Mouse (Mus musculus): ENCODE data around the gene Vim. TPM values are rescaled to one million over a fixed set of nuclear protein-coding genes. Genes with fewer than 3 reads are reported as not detected.

Vim gene
- 183 and 240 TPM in 2 replicates for polyA plus RNA-seq (2016; fragmentation: Nextera tagmentation; extraction: Ambion mirVana)

DNA sequence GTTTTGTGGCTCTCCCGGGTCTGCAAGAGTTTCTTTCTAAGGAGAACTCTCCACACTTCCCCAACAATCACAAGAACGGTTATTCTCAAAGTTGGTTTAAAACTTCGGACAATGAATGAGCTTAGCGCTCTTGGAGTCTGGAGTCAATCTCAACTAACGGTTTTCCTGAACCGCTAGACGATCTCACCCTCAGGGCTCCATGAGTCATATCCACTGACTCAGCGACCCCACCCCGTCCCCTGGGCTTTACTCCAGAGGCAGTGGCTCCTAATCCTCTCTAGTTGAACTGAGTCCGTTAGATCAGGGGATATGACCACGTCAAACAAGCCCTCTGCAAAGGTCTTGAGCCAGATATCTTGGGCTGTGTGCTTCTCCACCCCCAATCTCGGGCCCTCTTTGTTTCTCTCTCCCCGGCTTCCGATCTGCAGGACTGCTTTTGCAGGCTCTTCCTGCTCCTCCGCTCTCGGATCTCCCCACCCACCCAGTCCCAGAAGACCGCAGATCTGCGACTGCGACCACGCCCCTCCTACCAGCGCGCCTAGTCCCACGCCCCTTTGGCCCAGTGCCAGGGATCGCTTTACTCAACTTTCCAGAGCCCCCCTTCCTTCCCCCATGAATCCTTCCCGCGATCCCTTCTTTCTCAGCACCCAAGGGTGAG is at the start of gene Vim:
Gene Vim, plus strand, starts transcription at position 520 of the 658 bp plus-strand sequence.
- peaks cover 21% of the 10 kb centered on the region for H3K36me3 ChIP-seq
- H3K4me1 ChIP-seq, result peaks cover 33% of the 10 kb centered on the region
- no peaks in the 10 kb centered on the region for H3K9me3 ChIP-seq (replicated peaks)
- peak within 1 kb of the TSS; percentile 91 for H3K27ac ChIP-seq
- H3K4me3 ChIP-seq, result peak within 1 kb of the TSS; percentile 73
- peak; percentile 94 for DNase-seq (ENCODE audit: low spot score)
- H3K27me3 ChIP-seq (ENCODE audit: low read depth, poor library complexity, severe bottlenecking), result no peaks in the 10 kb centered on the region
- under 1% methylated on average over 26 of the region's 26 CpGs for WGBS

DNA sequence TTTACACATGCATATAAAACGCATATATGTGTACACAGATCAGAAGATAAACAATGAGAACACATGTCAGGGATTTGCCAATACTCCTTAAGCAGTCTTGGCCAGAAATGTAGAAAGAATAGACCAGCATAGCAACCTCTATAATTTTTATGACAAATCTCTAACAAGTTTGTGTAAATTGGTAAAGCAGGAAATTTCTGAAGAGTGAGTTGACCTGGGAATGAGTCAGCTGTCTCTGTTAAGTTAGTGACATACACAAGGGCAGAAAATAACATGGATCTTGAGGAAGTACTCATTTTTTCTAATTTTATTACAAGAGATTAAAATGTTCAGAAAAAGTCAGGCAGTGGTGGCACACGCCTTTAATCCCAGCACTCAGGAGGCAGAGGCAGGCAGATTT is 47.5 kb upstream of the Vim start:
- H3K4me1 ChIP-seq, result no peaks in the 10 kb centered on the region
- no peaks in the 10 kb centered on the region for H3K36me3 ChIP-seq
- H3K9me3 ChIP-seq (replicated peaks), result no peaks in the 10 kb centered on the region
- no peak for DNase-seq (ENCODE audit: low spot score)
- H3K27ac ChIP-seq, result no peak overlapping the region
- WGBS, result 88% methylated on average over 2 of the region's 2 CpGs
- H3K27me3 ChIP-seq (ENCODE audit: low read depth, poor library complexity, severe bottlenecking), result no peaks in the 10 kb centered on the region
- no peak overlapping the region for H3K4me3 ChIP-seq

DNA sequence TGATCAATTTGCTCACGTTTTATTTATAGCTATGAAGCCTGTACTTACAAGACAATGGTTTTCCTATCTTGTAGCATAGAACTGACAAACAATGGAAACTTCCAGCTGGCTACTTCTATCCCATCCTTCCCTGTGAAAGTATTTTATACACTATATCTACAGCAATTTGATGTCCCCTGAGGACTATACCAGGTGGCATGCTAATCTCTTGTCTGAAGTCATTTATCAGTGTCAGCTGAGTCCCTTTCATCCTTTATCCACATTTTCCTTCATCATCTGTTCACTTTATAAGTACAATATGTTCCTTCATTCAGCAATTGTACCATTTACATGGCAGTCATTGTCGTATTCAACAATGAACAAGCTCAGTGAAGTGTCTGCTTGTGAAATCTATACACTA is 46.6 kb upstream of the Vim start:
- 73% methylated on average over 2 of the region's 2 CpGs for WGBS
- H3K27ac ChIP-seq, result no peak overlapping the region
- no peaks in the 10 kb centered on the region for H3K4me1 ChIP-seq
- no peak for DNase-seq (ENCODE audit: low spot score)
- H3K27me3 ChIP-seq (ENCODE audit: low read depth, poor library complexity, severe bottlenecking), result no peaks in the 10 kb centered on the region
- no peaks in the 10 kb centered on the region for H3K36me3 ChIP-seq
- H3K4me3 ChIP-seq, result no peak overlapping the region
- no peaks in the 10 kb centered on the region for H3K9me3 ChIP-seq (replicated peaks)

DNA sequence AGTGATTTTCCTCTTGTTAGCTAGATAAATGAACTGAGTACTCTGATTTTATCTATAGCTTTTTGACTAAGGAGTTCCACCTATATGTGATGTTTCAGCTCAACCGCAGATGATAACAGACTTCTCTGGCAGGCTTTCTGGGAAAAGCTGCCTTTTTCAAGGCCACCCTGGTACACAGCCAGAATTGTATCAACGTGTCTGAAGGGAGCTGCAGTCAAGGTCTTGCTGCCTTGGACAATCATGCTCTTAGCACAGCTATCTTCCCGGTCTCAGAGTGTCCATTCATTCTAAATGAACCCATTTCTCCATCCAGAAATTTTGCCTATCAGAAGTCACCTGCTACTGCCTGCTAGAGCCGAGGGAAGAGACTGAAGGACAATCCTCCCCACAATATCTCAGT is 46.2 kb upstream of the Vim start:
- 87% methylated on average over 4 of the region's 4 CpGs for WGBS
- H3K36me3 ChIP-seq, result no peaks in the 10 kb centered on the region
- no peaks in the 10 kb centered on the region for H3K27me3 ChIP-seq (ENCODE audit: low read depth, poor library complexity, severe bottlenecking)
- H3K4me1 ChIP-seq, result no peaks in the 10 kb centered on the region
- no peak for DNase-seq (ENCODE audit: low spot score)
- H3K9me3 ChIP-seq (replicated peaks), result no peaks in the 10 kb centered on the region
- no peak overlapping the region for H3K27ac ChIP-seq
- no peak overlapping the region for H3K4me3 ChIP-seq

DNA sequence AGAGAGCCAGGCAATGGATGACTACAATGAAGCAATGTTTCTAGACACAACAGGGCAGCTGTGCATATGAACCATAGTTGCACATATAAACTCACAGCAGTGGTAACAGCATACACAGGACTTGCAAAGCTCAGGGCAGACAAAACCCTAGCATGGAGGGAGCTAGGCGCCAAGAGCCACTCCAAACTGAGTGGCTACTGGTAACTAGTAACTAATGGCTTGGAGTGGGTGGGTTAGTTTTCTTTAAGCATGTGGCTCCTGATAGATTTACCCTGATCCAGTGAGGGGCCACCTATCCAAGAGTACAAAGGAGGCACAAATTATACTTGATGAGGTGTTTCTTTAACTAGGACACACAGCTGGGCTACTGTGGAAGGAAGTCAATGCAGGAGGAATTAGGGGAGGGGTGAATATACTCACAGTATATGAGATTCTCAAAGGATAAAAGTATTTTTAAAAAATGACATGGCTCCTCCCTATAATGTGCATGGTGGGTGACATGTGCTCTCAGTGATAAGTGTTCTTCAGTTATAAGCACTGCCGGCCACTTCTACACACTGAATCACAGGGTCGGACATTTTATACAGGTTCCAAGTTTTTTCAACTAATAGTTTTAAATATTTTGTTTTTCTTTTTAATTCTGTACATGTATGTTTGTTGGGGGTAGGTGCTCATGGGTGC is 44.3 kb upstream of the Vim start:
- no peak overlapping the region for H3K4me3 ChIP-seq
- no peaks in the 10 kb centered on the region for H3K4me1 ChIP-seq
- DNase-seq (ENCODE audit: low spot score), result no peak
- no peak overlapping the region for H3K27ac ChIP-seq
- H3K36me3 ChIP-seq, result no peaks in the 10 kb centered on the region
- 92% methylated on average over 3 of the region's 3 CpGs for WGBS
- no peaks in the 10 kb centered on the region for H3K27me3 ChIP-seq (ENCODE audit: low read depth, poor library complexity, severe bottlenecking)
- H3K9me3 ChIP-seq (replicated peaks), result no peaks in the 10 kb centered on the region

DNA sequence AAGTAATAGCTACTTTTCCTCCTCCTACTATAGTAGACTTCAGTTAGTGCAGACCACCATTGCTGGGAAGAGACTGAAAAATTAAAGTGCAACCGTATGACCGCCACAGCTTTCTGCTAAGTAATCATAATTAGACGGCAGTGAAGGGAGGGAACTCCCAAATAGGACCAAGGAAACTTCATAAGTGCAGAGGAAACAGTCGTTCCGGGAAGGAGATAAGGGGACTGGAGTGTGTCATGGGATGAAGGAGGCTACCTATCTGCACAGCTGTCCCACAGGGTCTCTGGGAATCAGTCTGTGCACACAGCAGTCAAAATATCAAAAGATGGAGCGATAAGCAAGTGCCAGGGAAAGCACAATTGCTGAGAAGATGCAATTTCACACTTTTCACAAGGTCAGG is 43.1 kb upstream of the Vim start:
- H3K9me3 ChIP-seq (replicated peaks), result no peaks in the 10 kb centered on the region
- no peaks in the 10 kb centered on the region for H3K4me1 ChIP-seq
- no peak for DNase-seq (ENCODE audit: low spot score)
- WGBS, result 92% methylated on average over 6 of the region's 6 CpGs
- no peaks in the 10 kb centered on the region for H3K27me3 ChIP-seq (ENCODE audit: low read depth, poor library complexity, severe bottlenecking)
- no peak overlapping the region for H3K4me3 ChIP-seq
- H3K36me3 ChIP-seq, result no peaks in the 10 kb centered on the region
- no peak overlapping the region for H3K27ac ChIP-seq

DNA sequence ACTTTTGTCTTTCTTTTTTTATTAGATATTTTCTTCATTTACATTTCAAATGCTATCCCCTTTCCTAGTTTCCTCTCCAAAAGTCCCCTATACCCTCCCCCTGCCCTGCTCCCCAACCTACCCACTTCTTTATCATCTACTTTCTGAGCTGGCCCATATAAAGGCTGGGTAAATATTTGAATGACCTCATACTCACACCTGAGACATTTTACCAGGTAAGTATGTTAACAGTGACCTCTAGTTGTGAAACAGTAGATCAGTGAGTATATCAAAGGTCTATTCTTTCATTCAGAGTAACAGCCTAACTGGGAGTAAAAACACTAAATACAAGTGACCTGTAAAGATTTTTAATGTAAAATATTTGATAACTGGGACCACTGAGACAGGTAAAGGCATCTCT is 37.0 kb upstream of the Vim start:
- Histone ChIP-seq H3K27ac (no peak overlapping the region), H3K4me3 (no peak overlapping the region), H3K9me3 (replicated peaks) (no peaks in the 10 kb centered on the region), H3K36me3 (no peaks in the 10 kb centered on the region), H3K27me3 (ENCODE audit: low read depth, poor library complexity, severe bottlenecking) (no peaks in the 10 kb centered on the region), H3K4me1 (no peaks in the 10 kb centered on the region)
- no peak for DNase-seq (ENCODE audit: low spot score)

DNA sequence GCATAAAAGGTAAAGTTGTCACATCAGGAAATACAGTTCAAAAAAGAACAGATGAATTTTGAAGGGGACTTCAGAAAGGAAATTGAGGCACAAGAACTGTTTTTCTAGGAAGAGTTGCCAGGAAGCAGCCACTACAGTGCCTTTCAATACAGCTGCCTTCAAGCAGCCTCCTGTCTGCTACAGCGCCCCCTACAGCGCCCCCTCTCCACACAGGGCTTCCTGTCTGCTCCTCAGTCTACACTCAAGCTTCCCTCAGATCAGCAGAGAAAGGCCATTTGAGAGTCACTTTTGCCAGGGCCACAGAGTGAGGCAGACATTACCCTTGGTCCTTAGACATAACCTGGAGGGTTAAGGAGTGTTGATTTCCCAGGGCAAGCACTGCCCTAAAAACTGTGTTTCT is 36.0 kb upstream of the Vim start:
- DNase-seq (ENCODE audit: low spot score), result no peak
- WGBS, result 20% methylated on average over 2 of the region's 2 CpGs
- no peak overlapping the region for H3K4me3 ChIP-seq

DNA sequence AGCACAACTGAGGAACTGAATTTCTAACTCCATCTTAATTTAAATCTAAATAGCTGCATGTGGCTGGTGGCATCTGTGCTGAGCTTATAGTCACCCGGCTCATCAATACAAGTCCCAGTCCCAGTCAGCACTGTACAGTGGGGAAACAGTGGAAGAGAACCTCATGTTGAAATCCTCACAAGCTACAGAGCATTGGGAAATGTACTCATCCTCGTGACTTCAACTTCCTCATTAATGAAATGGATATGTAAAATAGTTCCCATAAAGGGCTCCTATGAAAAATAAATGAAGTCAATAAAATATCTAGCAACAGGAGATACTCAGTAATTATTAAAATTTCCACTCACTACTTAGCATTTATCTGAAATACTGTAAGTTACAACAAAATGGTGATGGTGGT is 35.5 kb upstream of the Vim start:
- no peak for DNase-seq (ENCODE audit: low spot score)
- WGBS, result 83% methylated on average over 2 of the region's 2 CpGs
- H3K4me3 ChIP-seq, result no peak overlapping the region
- no peaks in the 10 kb centered on the region for H3K27me3 ChIP-seq (ENCODE audit: low read depth, poor library complexity, severe bottlenecking)
- H3K36me3 ChIP-seq, result no peaks in the 10 kb centered on the region
- H3K4me1 ChIP-seq, result peaks cover 3% of the 10 kb centered on the region; the same call in 1 of the 2 replicates
- no peaks in the 10 kb centered on the region for H3K9me3 ChIP-seq (replicated peaks)
- H3K27ac ChIP-seq, result no peak overlapping the region

More for the DNA sequence above, 36.0 kb upstream of the Vim start:
- Histone ChIP-seq H3K36me3 (no peaks in the 10 kb centered on the region), H3K9me3 (replicated peaks) (no peaks in the 10 kb centered on the region), H3K27ac (no peak overlapping the region), H3K27me3 (ENCODE audit: low read depth, poor library complexity, severe bottlenecking) (no peaks in the 10 kb centered on the region), H3K4me1 (no peaks in the 10 kb centered on the region)

DNA sequence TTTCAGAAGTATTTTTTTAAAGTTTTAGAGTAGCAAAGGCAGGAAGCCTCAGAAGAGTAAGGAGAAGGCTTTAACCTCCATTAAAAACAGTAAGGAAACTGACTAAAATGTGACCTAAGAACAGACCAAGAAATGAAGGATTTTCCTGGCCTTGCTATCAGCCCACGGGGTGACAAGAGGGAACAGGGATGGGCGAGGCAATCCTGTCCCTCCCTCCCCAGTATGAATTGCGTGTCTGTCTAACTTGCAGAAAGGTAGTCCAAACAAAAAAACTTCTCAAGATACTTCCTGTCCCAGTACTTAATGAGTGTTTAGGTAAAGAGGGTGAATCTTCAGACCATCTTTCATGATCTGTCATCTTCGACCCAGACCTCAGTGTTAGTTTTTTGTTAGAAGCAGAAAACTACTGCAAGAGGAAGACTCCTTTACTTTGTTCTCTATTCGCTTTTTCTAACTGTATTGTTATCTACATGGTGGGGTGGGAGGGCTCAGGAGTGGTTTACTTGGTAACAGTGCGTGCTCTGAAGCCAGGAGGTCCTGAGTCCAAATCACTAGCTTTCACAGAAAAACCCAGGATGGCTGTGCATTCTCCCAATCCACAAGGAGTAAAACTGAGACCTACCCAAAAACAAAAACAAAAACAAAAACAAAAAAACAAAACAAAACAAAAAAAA is 34.9 kb upstream of the Vim start:
- WGBS, result 78% methylated on average over 6 of the region's 6 CpGs
- Histone ChIP-seq H3K4me1 (peaks cover 6% of the 10 kb centered on the region), H3K27me3 (ENCODE audit: low read depth, poor library complexity, severe bottlenecking) (no peaks in the 10 kb centered on the region), H3K36me3 (no peaks in the 10 kb centered on the region), H3K27ac (no peak overlapping the region), H3K4me3 (no peak overlapping the region), H3K9me3 (replicated peaks) (no peaks in the 10 kb centered on the region)
- DNase-seq (ENCODE audit: low spot score), result no peak

DNA sequence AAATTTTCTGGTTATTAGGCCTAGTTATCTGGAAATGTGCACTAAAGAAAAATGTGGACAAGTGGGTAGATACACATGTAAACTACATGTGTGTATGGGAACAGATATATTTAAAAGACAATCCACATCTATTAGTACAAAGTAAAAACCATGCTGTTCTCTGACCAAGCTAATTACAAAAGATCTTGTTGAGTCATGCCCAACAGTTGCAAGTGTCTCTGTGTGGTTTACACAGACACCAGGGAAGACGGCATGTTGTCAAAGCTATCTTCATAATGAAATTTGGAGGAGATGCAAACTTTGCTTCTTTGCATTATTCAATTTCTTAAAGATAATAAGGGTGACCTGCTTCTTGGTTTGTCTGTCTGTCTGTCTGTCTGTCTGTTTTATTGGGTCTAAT is 33.9 kb upstream of the Vim start:
- WGBS, result 94% methylated on average over 1 of the region's 1 CpGs
- H3K9me3 ChIP-seq (replicated peaks), result no peaks in the 10 kb centered on the region
- H3K27ac ChIP-seq, result no peak overlapping the region
- no peak for DNase-seq (ENCODE audit: low spot score)
- no peaks in the 10 kb centered on the region for H3K36me3 ChIP-seq
- no peak overlapping the region for H3K4me3 ChIP-seq
- peaks cover 13% of the 10 kb centered on the region for H3K4me1 ChIP-seq
- H3K27me3 ChIP-seq (ENCODE audit: low read depth, poor library complexity, severe bottlenecking), result no peaks in the 10 kb centered on the region

DNA sequence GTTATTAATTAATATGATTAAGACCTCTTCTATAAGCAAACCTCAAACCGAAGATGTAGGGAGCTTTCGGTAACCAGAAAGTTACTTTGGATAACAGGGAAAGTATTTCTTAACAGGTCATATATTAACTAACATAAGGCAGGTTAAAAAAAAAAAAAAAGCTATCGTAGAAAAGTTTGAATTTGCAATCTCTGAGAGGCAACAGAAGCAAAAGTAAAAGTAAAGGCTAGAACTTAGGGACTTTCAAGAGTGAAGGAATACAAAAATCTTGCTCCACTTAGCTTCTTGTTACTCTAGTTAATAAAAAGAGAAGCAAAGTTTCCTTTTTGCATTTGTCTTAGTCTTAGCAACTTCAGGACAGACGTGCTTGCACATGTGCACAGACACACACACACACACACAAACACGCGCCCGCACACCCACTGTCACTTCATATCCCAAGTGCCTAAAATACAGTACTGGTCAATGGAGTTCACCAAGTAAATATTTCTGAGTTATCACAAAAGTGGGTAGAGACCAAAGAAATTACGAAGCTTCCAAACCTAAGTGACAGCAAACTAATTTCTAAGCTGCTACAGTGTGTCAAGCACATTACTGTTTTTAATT is 30.1 kb upstream of the Vim start:
- Histone ChIP-seq H3K27ac (peak overlapping the region; percentile 97), H3K27me3 (ENCODE audit: low read depth, poor library complexity, severe bottlenecking) (no peaks in the 10 kb centered on the region), H3K4me1 (peaks cover 16% of the 10 kb centered on the region), H3K9me3 (replicated peaks) (no peaks in the 10 kb centered on the region), H3K36me3 (no peaks in the 10 kb centered on the region), H3K4me3 (peak overlapping the region; percentile 75)
- no peak for DNase-seq (ENCODE audit: low spot score)
- WGBS, result 68% methylated on average over 8 of the region's 8 CpGs

All from limb, embryonic 10.5 days (tissue).